Mouse (Mus musculus): ENCODE measurements around the gene Pabpn1l.

DNA sequence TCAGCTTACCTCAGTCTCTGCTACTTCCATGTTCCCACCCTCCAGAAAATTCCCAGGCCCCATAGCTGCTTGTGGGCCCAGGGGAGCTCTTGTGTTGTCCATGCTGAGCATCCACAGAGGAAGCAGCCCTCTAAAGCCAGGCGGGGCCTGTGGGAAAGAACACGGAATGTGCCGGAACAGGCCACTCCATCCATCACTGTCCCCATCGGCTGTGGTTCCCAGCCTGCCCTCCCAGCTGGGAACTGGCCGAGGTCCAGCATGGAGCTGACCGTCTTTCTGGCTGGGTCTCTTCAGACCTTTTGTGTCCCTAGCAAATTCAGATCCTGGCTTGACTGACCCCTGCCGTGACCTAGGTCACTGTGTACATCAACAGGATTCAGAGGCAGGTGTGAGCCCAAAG lies 32.2 kb upstream of the Pabpn1l start:
- TF ChIP-seq CTCF (IDR thresholded peaks at IDR 0.05; ENCODE audit: control insufficient read depth, insufficient read depth, insufficient replicate concordance, low read depth, low read length) (no peak), POLR2A (IDR thresholded peaks at IDR 0.05; ENCODE audit: control insufficient read depth, low read depth, low read length) (no peak)
